Mouse (Mus musculus): ENCODE measurements at regions not wholly inside any gene's neighbourhood (a gene's known extent, or its start where the extent isn't known, plus 50 kb on each side); places are given as distances from the start of the nearest gene placed in this dataset.

- Histone ChIP-seq H3K9ac (ENCODE audit: low read depth, low read length) (no peak overlapping the region), H3K4me3 (ENCODE audit: insufficient read depth, low read depth, low read length) (no peak overlapping the region), H3K27ac (replicated peaks; ENCODE audit: insufficient read depth, low read depth, low read length) (no peak overlapping the region), H3K27me3 (ENCODE audit: control insufficient read depth, insufficient read depth, low read length) (peaks cover 2% of the 10 kb centered on the region; the same call in 1 of the 2 replicates), H3K36me3 (ENCODE audit: control insufficient read depth, insufficient read depth, low read length) (no peaks in the 10 kb centered on the region), H3K79me2 (ENCODE audit: control insufficient read depth, insufficient read depth, low read length) (no peaks in the 10 kb centered on the region), H3K4me1 (ENCODE audit: control insufficient read depth, insufficient read depth, low read length) (no peaks in the 10 kb centered on the region)
- DNase-seq (ENCODE audit: extremely low read depth, low read depth, low spot score), result no peak
- TF ChIP-seq CTCF (IDR thresholded peaks at IDR 0.05; ENCODE audit: low read depth, low read length) (no peak), POLR2A (IDR thresholded peaks at IDR 0.05; ENCODE audit: extremely low read depth, insufficient read depth, low read length) (no peak)
- 67% methylated on average over 3 of the region's 3 CpGs for WGBS
Observed at GRCm38 (mm10) chr3:21404058-21404457, 672.4 kb upstream of the Tbl1xr1 start.

GRCm38 (mm10) chr3:21407077-21407476, 669.4 kb upstream of the Tbl1xr1 start:
- 66% methylated on average over 5 of the region's 5 CpGs for WGBS
- no peaks in the 10 kb centered on the region for H3K79me2 ChIP-seq (ENCODE audit: control insufficient read depth, insufficient read depth, low read length)
- no peak for TF ChIP-seq POLR2A (IDR thresholded peaks at IDR 0.05; ENCODE audit: extremely low read depth, insufficient read depth, low read length)
- no peak for TF ChIP-seq CTCF (IDR thresholded peaks at IDR 0.05; ENCODE audit: low read depth, low read length)
- no peak overlapping the region for H3K9ac ChIP-seq (ENCODE audit: low read depth, low read length)
- H3K27me3 ChIP-seq (ENCODE audit: control insufficient read depth, insufficient read depth, low read length), result peaks cover 2% of the 10 kb centered on the region; the same call in 1 of the 2 replicates
- no peak overlapping the region for H3K27ac ChIP-seq (replicated peaks; ENCODE audit: insufficient read depth, low read depth, low read length)
- peak; percentile 47 for DNase-seq (ENCODE audit: extremely low read depth, low read depth, low spot score)
- H3K4me1 ChIP-seq (ENCODE audit: control insufficient read depth, insufficient read depth, low read length), result no peaks in the 10 kb centered on the region
- no peak overlapping the region for H3K4me3 ChIP-seq (ENCODE audit: insufficient read depth, low read depth, low read length)
- H3K36me3 ChIP-seq (ENCODE audit: control insufficient read depth, insufficient read depth, low read length), result no peaks in the 10 kb centered on the region

DNA sequence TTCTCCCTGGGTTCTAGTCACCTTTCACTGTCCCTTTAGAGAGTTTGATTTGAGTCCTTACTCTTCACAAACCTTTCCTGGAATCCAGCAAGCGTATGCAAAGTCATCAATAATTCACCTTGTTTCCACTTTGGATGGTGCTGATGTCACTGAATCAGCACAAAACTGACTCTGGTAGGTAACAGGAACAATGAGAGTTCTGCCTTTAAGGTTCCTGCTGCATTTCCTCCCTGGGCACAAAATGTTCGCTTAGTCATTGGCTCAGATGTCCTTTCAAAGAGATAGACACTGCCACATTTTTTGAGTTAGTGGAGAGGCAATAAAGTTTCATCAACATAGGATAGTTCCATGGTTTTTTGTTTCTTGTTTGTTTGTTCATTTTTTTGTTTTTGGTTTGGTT, 664.4 kb upstream of the Tbl1xr1 start:
- no peak for TF ChIP-seq POLR2A (IDR thresholded peaks at IDR 0.05; ENCODE audit: extremely low read depth, insufficient read depth, low read length)
- no peak for TF ChIP-seq CTCF (IDR thresholded peaks at IDR 0.05; ENCODE audit: low read depth, low read length)
- no peaks in the 10 kb centered on the region for H3K36me3 ChIP-seq (ENCODE audit: control insufficient read depth, insufficient read depth, low read length)
- no peak overlapping the region for H3K27ac ChIP-seq (replicated peaks; ENCODE audit: insufficient read depth, low read depth, low read length)
- no peak for DNase-seq (ENCODE audit: extremely low read depth, low read depth, low spot score)
- no peak overlapping the region for H3K9ac ChIP-seq (ENCODE audit: low read depth, low read length)
- 86% methylated on average over 2 of the region's 2 CpGs for WGBS
- no peaks in the 10 kb centered on the region for H3K79me2 ChIP-seq (ENCODE audit: control insufficient read depth, insufficient read depth, low read length)
- H3K27me3 ChIP-seq (ENCODE audit: control insufficient read depth, insufficient read depth, low read length), result peaks cover 2% of the 10 kb centered on the region; the same call in 1 of the 2 replicates
- H3K4me3 ChIP-seq (ENCODE audit: insufficient read depth, low read depth, low read length), result no peak overlapping the region
- no peaks in the 10 kb centered on the region for H3K4me1 ChIP-seq (ENCODE audit: control insufficient read depth, insufficient read depth, low read length)

DNA sequence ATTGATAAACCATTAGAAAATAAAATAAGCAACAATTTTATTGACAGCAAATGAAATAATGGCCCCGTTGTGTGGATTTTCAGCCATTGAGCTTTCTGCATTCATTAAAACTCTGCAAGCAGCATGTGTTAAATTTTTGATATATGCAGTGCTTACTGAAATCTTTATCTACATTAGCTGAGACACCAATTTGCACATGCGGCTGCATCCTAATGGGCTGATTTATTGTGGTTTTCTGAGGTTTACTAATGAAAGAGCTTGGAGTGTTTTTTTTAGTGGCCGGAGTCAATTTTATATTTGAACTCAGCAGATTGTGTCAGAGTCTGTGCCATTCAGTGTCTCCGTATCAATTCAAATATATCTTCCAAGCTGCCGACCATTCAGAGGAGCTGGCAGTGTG, 653.3 kb upstream of the Tbl1xr1 start:
- Histone ChIP-seq H3K4me1 (ENCODE audit: control insufficient read depth, insufficient read depth, low read length) (peaks cover 2% of the 10 kb centered on the region; the same call in 1 of the 2 replicates), H3K4me3 (ENCODE audit: insufficient read depth, low read depth, low read length) (no peak overlapping the region), H3K36me3 (ENCODE audit: control insufficient read depth, insufficient read depth, low read length) (no peaks in the 10 kb centered on the region), H3K79me2 (ENCODE audit: control insufficient read depth, insufficient read depth, low read length) (no peaks in the 10 kb centered on the region), H3K9ac (ENCODE audit: low read depth, low read length) (no peak overlapping the region), H3K27ac (replicated peaks; ENCODE audit: insufficient read depth, low read depth, low read length) (no peak overlapping the region), H3K27me3 (ENCODE audit: control insufficient read depth, insufficient read depth, low read length) (no peaks in the 10 kb centered on the region)
- TF ChIP-seq POLR2A (IDR thresholded peaks at IDR 0.05; ENCODE audit: extremely low read depth, insufficient read depth, low read length) (no peak), CTCF (IDR thresholded peaks at IDR 0.05; ENCODE audit: low read depth, low read length) (no peak)
- WGBS, result 91% methylated on average over 5 of the region's 5 CpGs
- DNase-seq (ENCODE audit: extremely low read depth, low read depth, low spot score), result no peak

- 37% methylated on average over 6 of the region's 6 CpGs for WGBS
- no peaks in the 10 kb centered on the region for H3K36me3 ChIP-seq (ENCODE audit: control insufficient read depth, insufficient read depth, low read length)
- TF ChIP-seq POLR2A (IDR thresholded peaks at IDR 0.05; ENCODE audit: extremely low read depth, insufficient read depth, low read length) (no peak), CTCF (IDR thresholded peaks at IDR 0.05; ENCODE audit: low read depth, low read length) (no peak)
- H3K4me1 ChIP-seq (ENCODE audit: control insufficient read depth, insufficient read depth, low read length), result peaks cover 2% of the 10 kb centered on the region; the same call in 1 of the 2 replicates
- H3K9ac ChIP-seq (ENCODE audit: low read depth, low read length), result no peak overlapping the region
- H3K4me3 ChIP-seq (ENCODE audit: insufficient read depth, low read depth, low read length), result no peak overlapping the region
- H3K27ac ChIP-seq (replicated peaks; ENCODE audit: insufficient read depth, low read depth, low read length), result no peak overlapping the region
- peak; percentile 81 for DNase-seq (ENCODE audit: extremely low read depth, low read depth, low spot score)
- no peaks in the 10 kb centered on the region for H3K79me2 ChIP-seq (ENCODE audit: control insufficient read depth, insufficient read depth, low read length)
- no peaks in the 10 kb centered on the region for H3K27me3 ChIP-seq (ENCODE audit: control insufficient read depth, insufficient read depth, low read length)
Observed at GRCm38 (mm10) chr3:21426538-21426937, 649.9 kb upstream of the Tbl1xr1 start.

GRCm38 (mm10) chr3:21427408-21428031, 648.9 kb upstream of the Tbl1xr1 start:
- Histone ChIP-seq H3K27ac (replicated peaks; ENCODE audit: insufficient read depth, low read depth, low read length) (no peak overlapping the region), H3K27me3 (ENCODE audit: control insufficient read depth, insufficient read depth, low read length) (no peaks in the 10 kb centered on the region), H3K79me2 (ENCODE audit: control insufficient read depth, insufficient read depth, low read length) (no peaks in the 10 kb centered on the region), H3K36me3 (ENCODE audit: control insufficient read depth, insufficient read depth, low read length) (no peaks in the 10 kb centered on the region), H3K4me3 (ENCODE audit: insufficient read depth, low read depth, low read length) (no peak overlapping the region), H3K9ac (ENCODE audit: low read depth, low read length) (no peak overlapping the region), H3K4me1 (ENCODE audit: control insufficient read depth, insufficient read depth, low read length) (peaks cover 2% of the 10 kb centered on the region; the same call in 1 of the 2 replicates)
- DNase-seq (ENCODE audit: extremely low read depth, low read depth, low spot score), result no peak
- TF ChIP-seq CTCF (IDR thresholded peaks at IDR 0.05; ENCODE audit: low read depth, low read length), result no peak
- no peak for TF ChIP-seq POLR2A (IDR thresholded peaks at IDR 0.05; ENCODE audit: extremely low read depth, insufficient read depth, low read length)
- WGBS, result 83% methylated on average over 6 of the region's 6 CpGs
